Mouse (Mus musculus) kidney, postnatal 0 days (tissue): ENCODE measurements around the gene Fam216b. TPM values are rescaled to one million over a fixed set of nuclear protein-coding genes. Genes with fewer than 3 reads are reported as not detected.

ENCODE experiments used
- ATAC-seq: fragments of 200-750 bp; cut with Nextera tagmentation; replicated peaks from 2 replicates; pipeline ENCODE4 v1.8.0; 2017; ENCODE audit warnings: low read depth, moderate number of reproducible peaks, moderate TSS enrichment, moderate library complexity; ENCODE audit not compliant: low FRiP score
- DNase-seq: peaks from one replicate; pipeline ENCODE4 v3.0.0-alpha.2; 2016; ENCODE audit warnings: low spot score
- H3K27ac ChIP-seq: fragments of 300-500 bp; sonication (generic); 2 replicates; pipeline ENCODE4 v1.5.1; 2014; ENCODE audit warnings: mild to moderate bottlenecking
- H3K27me3 ChIP-seq: fragments of 300-500 bp; sonication (generic); 2 replicates; pipeline ENCODE4 v1.6.1; 2014; ENCODE audit warnings: low read length, mixed read lengths; ENCODE audit not compliant: insufficient read depth
- H3K36me3 ChIP-seq: fragments of 300-500 bp; sonication (generic); 2 replicates; pipeline ENCODE4 v1.6.1; 2014; ENCODE audit warnings: low read length, mixed read lengths; ENCODE audit not compliant: insufficient read depth
- H3K4me1 ChIP-seq: fragments of 300-500 bp; sonication (generic); replicated peaks from 2 replicates; pipeline ENCODE4 v1.6.1; 2014; ENCODE audit warnings: antibody characterized with exemption, low read length, mixed read lengths; ENCODE audit not compliant: insufficient read depth
- H3K4me2 ChIP-seq: fragments of 300-500 bp; sonication (generic); 2 replicates; pipeline ENCODE4 v1.6.1; 2014; ENCODE audit warnings: mild to moderate bottlenecking, low read length, moderate library complexity, mixed read lengths
- H3K4me3 ChIP-seq: fragments of 300-500 bp; sonication (generic); replicated peaks from 2 replicates; pipeline ENCODE4 v1.5.1; 2014; ENCODE audit warnings: low read depth, low read length
- H3K9ac ChIP-seq: fragments of 300-500 bp; sonication (generic); 2 replicates; pipeline ENCODE4 v1.6.1; 2014; ENCODE audit warnings: low read depth, low read length
- H3K9me3 ChIP-seq: fragments of 300-500 bp; sonication (generic); replicated peaks from 2 replicates; pipeline ENCODE4 v1.6.1; 2016; ENCODE audit warnings: low read length, inconsistent platforms, mixed read lengths
- CTCF ChIP-seq: IDR thresholded peaks from 2 replicates; pipeline ENCODE4 v1.5.1; 2016; ENCODE audit warnings: antibody characterized with exemption, low read depth, mild to moderate bottlenecking, moderate library complexity
- WGBS: fragments of 180-500 bp; shearing (Covaris S2); extraction: QIAGEN DNeasy Blood & Tissue Kit; methylation state at CpG from one replicate; pipeline ENCODE4 v1.1.7; 2014; 5-methylcytosine and 5-hydroxymethylcytosine counted together
- polyA plus RNA-seq: library from polyadenylated mRNA; unstranded; fragments of >200 nt; fragmentation: Nextera tagmentation; extraction: Ambion mirVana; gene quantifications from 2 replicates; pipeline ENCODE4 v1.2.1, GENCODE M21; 2015

Gene Fam216b
- polyA plus RNA-seq, 1 experiment from 2014 or later: not detected

GRCm38 (mm10) chr14:78056371-78056770 lies 32.4 kb downstream of the Fam216b start:
- H3K9ac ChIP-seq: no peak overlapping the region
- no peaks in the 10 kb centered on the region for H3K4me1 ChIP-seq
- no peak for ATAC-seq
- H3K4me3 ChIP-seq: no peak overlapping the region
- no peak overlapping the region for H3K27ac ChIP-seq
- WGBS: 84% methylated on average over 3 of the region's 3 CpGs
- no peaks in the 10 kb centered on the region for H3K36me3 ChIP-seq
- peak; percentile 20; the same call in 1 of the 2 replicates for TF ChIP-seq CTCF
- no peaks in the 10 kb centered on the region for H3K27me3 ChIP-seq
- no peak for DNase-seq
- no peak overlapping the region for H3K4me2 ChIP-seq
- H3K9me3 ChIP-seq: no peaks in the 10 kb centered on the region

- no peak overlapping the region for H3K4me3 ChIP-seq
- 69% methylated on average over 4 of the region's 4 CpGs for WGBS
- no peaks in the 10 kb centered on the region for H3K36me3 ChIP-seq
- no peak for DNase-seq
- H3K27me3 ChIP-seq: no peaks in the 10 kb centered on the region
- no peak for ATAC-seq
- H3K4me1 ChIP-seq: no peaks in the 10 kb centered on the region
- H3K9ac ChIP-seq: no peak overlapping the region
- H3K27ac ChIP-seq: no peak overlapping the region
- H3K4me2 ChIP-seq: no peak overlapping the region
- no peaks in the 10 kb centered on the region for H3K9me3 ChIP-seq
- TF ChIP-seq CTCF: peak; percentile 21; the same call in 1 of the 2 replicates
Observed at GRCm38 (mm10) chr14:78048674-78049073, 40.1 kb downstream of the Fam216b start.

GRCm38 (mm10) chr14:78048258-78048657 lies 40.5 kb downstream of the Fam216b start:
- H3K4me3 ChIP-seq: no peak overlapping the region
- H3K4me1 ChIP-seq: no peaks in the 10 kb centered on the region
- 74% methylated on average over 3 of the region's 3 CpGs for WGBS
- TF ChIP-seq CTCF: no peak
- no peak overlapping the region for H3K4me2 ChIP-seq
- H3K9me3 ChIP-seq: no peaks in the 10 kb centered on the region
- ATAC-seq: no peak
- H3K9ac ChIP-seq: no peak overlapping the region
- no peaks in the 10 kb centered on the region for H3K27me3 ChIP-seq
- H3K36me3 ChIP-seq: no peaks in the 10 kb centered on the region
- no peak for DNase-seq
- H3K27ac ChIP-seq: no peak overlapping the region

GRCm38 (mm10) chr14:78043079-78043478 lies 45.7 kb downstream of the Fam216b start:
- DNase-seq (no peak), ATAC-seq (no peak)
- no peaks in the 10 kb centered on the region for H3K27me3 ChIP-seq
- peaks cover 5% of the 10 kb centered on the region; the same call in 1 of the 2 replicates for H3K4me1 ChIP-seq
- no peak overlapping the region for H3K27ac ChIP-seq
- H3K36me3 ChIP-seq: no peaks in the 10 kb centered on the region
- no peak overlapping the region for H3K4me2 ChIP-seq
- no peak overlapping the region for H3K9ac ChIP-seq
- WGBS: 39% methylated on average over 2 of the region's 2 CpGs
- H3K4me3 ChIP-seq: no peak overlapping the region
- no peaks in the 10 kb centered on the region for H3K9me3 ChIP-seq
- no peak for TF ChIP-seq CTCF

- 57% methylated on average over 11 of the region's 11 CpGs for WGBS
- Histone ChIP-seq H3K9me3 (no peaks in the 10 kb centered on the region), H3K27me3 (no peaks in the 10 kb centered on the region), H3K4me3 (no peak overlapping the region), H3K9ac (no peak overlapping the region), H3K27ac (no peak overlapping the region), H3K4me2 (0 out of 2 replicates have a peak overlapping the region, but pooled peaks have one; percentile 9), H3K36me3 (no peaks in the 10 kb centered on the region), H3K4me1 (peaks cover 5% of the 10 kb centered on the region; the same call in 1 of the 2 replicates)
- ATAC-seq (no peak), DNase-seq (peak; percentile 42)
- peak; percentile 36; the same call in 1 of the 2 replicates for TF ChIP-seq CTCF
Observed at GRCm38 (mm10) chr14:78041886-78042526, 46.8 kb downstream of the Fam216b start.

- Histone ChIP-seq H3K9me3 (no peaks in the 10 kb centered on the region), H3K9ac (no peak overlapping the region), H3K4me1 (peaks cover 5% of the 10 kb centered on the region; the same call in 1 of the 2 replicates), H3K27me3 (no peaks in the 10 kb centered on the region), H3K4me3 (no peak overlapping the region), H3K4me2 (no peak overlapping the region), H3K36me3 (no peaks in the 10 kb centered on the region), H3K27ac (no peak overlapping the region)
- 62% methylated on average over 6 of the region's 6 CpGs for WGBS
- DNase-seq: no peak
- ATAC-seq: no peak
- no peak for TF ChIP-seq CTCF
Observed at GRCm38 (mm10) chr14:78040643-78041042, 48.2 kb downstream of the Fam216b start.
